Mouse (Mus musculus) neural tube, embryonic 15.5 days (tissue): Measurements from ENCODE around the gene Amhr2. TPM values are rescaled to one million over a fixed set of nuclear protein-coding genes. Genes with fewer than 3 reads are reported as not detected.

Source experiments
- ATAC-seq: fragments of 200-750 bp; cut with Nextera tagmentation; 2 replicates; pipeline ENCODE4 v1.8.0; 2017; ENCODE audit warnings: mild to moderate bottlenecking, moderate TSS enrichment, moderate library complexity; ENCODE audit not compliant: low FRiP score
- H3K27ac ChIP-seq: fragments of 300-500 bp; sonication (generic); replicated peaks from 2 replicates; pipeline ENCODE4 v1.5.1; 2015; ENCODE audit warnings: mild to moderate bottlenecking, inconsistent platforms
- H3K27me3 ChIP-seq: fragments of 300-500 bp; sonication (generic); replicated peaks from 2 replicates; pipeline ENCODE4 v1.6.1; 2015; ENCODE audit warnings: inconsistent platforms
- H3K36me3 ChIP-seq: fragments of 300-500 bp; sonication (generic); 2 replicates; pipeline ENCODE4 v1.6.1; 2015; ENCODE audit warnings: inconsistent platforms
- H3K4me1 ChIP-seq: fragments of 300-500 bp; sonication (generic); 2 replicates; pipeline ENCODE4 v1.6.1; 2015; ENCODE audit warnings: inconsistent platforms
- H3K4me2 ChIP-seq: fragments of 300-500 bp; sonication (generic); 2 replicates; pipeline ENCODE4 v1.6.1; 2015; ENCODE audit warnings: inconsistent platforms, mild to moderate bottlenecking, moderate library complexity
- H3K4me3 ChIP-seq: fragments of 300-500 bp; sonication (generic); replicated peaks from 2 replicates; pipeline ENCODE4 v1.5.1; 2015; ENCODE audit warnings: mild to moderate bottlenecking, inconsistent platforms
- H3K9ac ChIP-seq: fragments of 300-500 bp; sonication (generic); replicated peaks from 2 replicates; pipeline ENCODE4 v1.6.1; 2015; ENCODE audit warnings: mild to moderate bottlenecking, inconsistent platforms
- H3K9me3 ChIP-seq: fragments of 300-500 bp; sonication (generic); replicated peaks from 2 replicates; pipeline ENCODE4 v1.6.1; 2016; ENCODE audit warnings: inconsistent platforms
- WGBS: fragments of 180-500 bp; shearing (Covaris S2); methylation state at CpG from one replicate; pipeline ENCODE4 v1.1.7; 2015; ENCODE audit warnings: mixed read lengths; 5-methylcytosine and 5-hydroxymethylcytosine counted together
- polyA plus RNA-seq: library from polyadenylated mRNA; unstranded; fragments of >200 nt; fragmentation: Nextera tagmentation; extraction: Ambion mirVana; gene quantifications from 2 replicates; pipeline ENCODE4 v1.2.1, GENCODE M21; 2015

Amhr2 gene
- polyA plus RNA-seq, 1 experiment from 2014 or later, result 0.83 TPM

- Histone ChIP-seq H3K4me2 (no peak overlapping the region), H3K9me3 (no peaks in the 10 kb centered on the region), H3K27ac (no peak overlapping the region), H3K27me3 (no peaks in the 10 kb centered on the region), H3K4me3 (no peak overlapping the region), H3K36me3 (peaks cover 63% of the 10 kb centered on the region), H3K4me1 (no peaks in the 10 kb centered on the region), H3K9ac (no peak overlapping the region)
- no peak for ATAC-seq
- WGBS, result 90% methylated on average over 1 of the region's 1 CpGs
Measured at GRCm38 (mm10) chr15:102432046-102432445, 13.1 kb upstream of the Amhr2 start.

- H3K4me1 ChIP-seq, result no peaks in the 10 kb centered on the region
- H3K4me2 ChIP-seq, result no peak overlapping the region
- WGBS, result 99% methylated on average over 4 of the region's 4 CpGs
- no peaks in the 10 kb centered on the region for H3K9me3 ChIP-seq
- H3K4me3 ChIP-seq, result no peak overlapping the region
- H3K9ac ChIP-seq, result no peak overlapping the region
- no peaks in the 10 kb centered on the region for H3K27me3 ChIP-seq
- H3K36me3 ChIP-seq, result peaks cover 59% of the 10 kb centered on the region
- no peak for ATAC-seq
- no peak overlapping the region for H3K27ac ChIP-seq
Measured at GRCm38 (mm10) chr15:102433173-102433572, 12.0 kb upstream of the Amhr2 start.

- peak; percentile 57; the same call in 1 of the 2 replicates for ATAC-seq
- H3K4me1 ChIP-seq, result no peaks in the 10 kb centered on the region
- H3K27ac ChIP-seq, result no peak overlapping the region
- no peak overlapping the region for H3K4me2 ChIP-seq
- no peaks in the 10 kb centered on the region for H3K9me3 ChIP-seq
- H3K27me3 ChIP-seq, result no peaks in the 10 kb centered on the region
- no peak overlapping the region for H3K9ac ChIP-seq
- H3K36me3 ChIP-seq, result 0 out of 2 replicates have a peak, but pooled peaks cover 9% of the 10 kb centered on the region
- H3K4me3 ChIP-seq, result no peak overlapping the region
- 49% methylated on average over 2 of the region's 2 CpGs for WGBS
Measured at GRCm38 (mm10) chr15:102442490-102442889, 2.7 kb upstream of the Amhr2 start.

- no peaks in the 10 kb centered on the region for H3K4me1 ChIP-seq
- WGBS, result 71% methylated on average over 5 of the region's 6 CpGs
Measured at GRCm38 (mm10) chr15:102446448-102446847, 1.3 kb downstream of the Amhr2 start.

GRCm38 (mm10) chr15:102449366-102449765 is 4.2 kb downstream of the Amhr2 start:
- no peak overlapping the region for H3K4me3 ChIP-seq
- WGBS, result 70% methylated on average over 8 of the region's 8 CpGs
- no peaks in the 10 kb centered on the region for H3K4me1 ChIP-seq
- no peak overlapping the region for H3K4me2 ChIP-seq
- no peak for ATAC-seq
- no peak overlapping the region for H3K27ac ChIP-seq
- no peaks in the 10 kb centered on the region for H3K27me3 ChIP-seq
- H3K9ac ChIP-seq, result no peak overlapping the region
- no peaks in the 10 kb centered on the region for H3K9me3 ChIP-seq
- no peaks in the 10 kb centered on the region for H3K36me3 ChIP-seq

More at GRCm38 (mm10) chr15:102446448-102446847, 1.3 kb downstream of the Amhr2 start:
- no peak for ATAC-seq
- Histone ChIP-seq H3K27ac (no peak overlapping the region), H3K9ac (no peak overlapping the region), H3K36me3 (no peaks in the 10 kb centered on the region), H3K4me2 (no peak overlapping the region), H3K4me3 (no peak overlapping the region), H3K9me3 (no peaks in the 10 kb centered on the region), H3K27me3 (no peaks in the 10 kb centered on the region)

GRCm38 (mm10) chr15:102450928-102451327 is 5.8 kb downstream of the Amhr2 start:
- Histone ChIP-seq H3K27ac (no peak overlapping the region), H3K27me3 (no peaks in the 10 kb centered on the region), H3K4me3 (no peak overlapping the region), H3K9ac (no peak overlapping the region), H3K4me1 (no peaks in the 10 kb centered on the region), H3K9me3 (no peaks in the 10 kb centered on the region), H3K4me2 (no peak overlapping the region), H3K36me3 (no peaks in the 10 kb centered on the region)
- 42% methylated on average over 7 of the region's 7 CpGs for WGBS
- no peak for ATAC-seq

GRCm38 (mm10) chr15:102451666-102452430 is 6.7 kb downstream of the Amhr2 start:
- Histone ChIP-seq H3K4me3 (no peak overlapping the region), H3K36me3 (no peaks in the 10 kb centered on the region), H3K9me3 (no peaks in the 10 kb centered on the region), H3K27me3 (no peaks in the 10 kb centered on the region), H3K9ac (no peak overlapping the region), H3K27ac (no peak overlapping the region), H3K4me1 (no peaks in the 10 kb centered on the region), H3K4me2 (no peak overlapping the region)
- WGBS, result 87% methylated on average over 26 of the region's 26 CpGs
- ATAC-seq, result no peak

- no peaks in the 10 kb centered on the region for H3K36me3 ChIP-seq
- H3K4me3 ChIP-seq, result no peak overlapping the region
- 36% methylated on average over 6 of the region's 6 CpGs for WGBS
- H3K9ac ChIP-seq, result no peak overlapping the region
- no peak overlapping the region for H3K4me2 ChIP-seq
- no peak overlapping the region for H3K27ac ChIP-seq
- peaks cover 17% of the 10 kb centered on the region for H3K4me1 ChIP-seq
- no peak for ATAC-seq
- no peaks in the 10 kb centered on the region for H3K9me3 ChIP-seq
- H3K27me3 ChIP-seq, result no peaks in the 10 kb centered on the region
Measured at GRCm38 (mm10) chr15:102455993-102456392, 10.8 kb downstream of the Amhr2 start.

- peaks cover 19% of the 10 kb centered on the region for H3K4me1 ChIP-seq
- H3K36me3 ChIP-seq, result no peaks in the 10 kb centered on the region; the same call in 1 of the 2 replicates
- H3K4me3 ChIP-seq, result peak overlapping the region; percentile 45
- ATAC-seq, result no peak
- peak overlapping the region; percentile 58 for H3K4me2 ChIP-seq
- WGBS, result 82% methylated on average over 5 of the region's 5 CpGs
- H3K27me3 ChIP-seq, result no peaks in the 10 kb centered on the region
- no peaks in the 10 kb centered on the region for H3K9me3 ChIP-seq
- 0 out of 2 replicates have a peak overlapping the region, but pooled peaks have one; percentile 35 for H3K27ac ChIP-seq
- H3K9ac ChIP-seq, result peak overlapping the region; percentile 39; the same call in 1 of the 2 replicates
Measured at GRCm38 (mm10) chr15:102458050-102458736, 13.0 kb downstream of the Amhr2 start.

GRCm38 (mm10) chr15:102458904-102459317 is 13.7 kb downstream of the Amhr2 start, which contains the start of gene Prr13:
Gene Prr13, plus strand, starts transcription at chr15:102459028.
- H3K4me1 ChIP-seq, result peaks cover 19% of the 10 kb centered on the region
- no peaks in the 10 kb centered on the region for H3K9me3 ChIP-seq
- H3K27me3 ChIP-seq, result no peaks in the 10 kb centered on the region
- H3K9ac ChIP-seq, result peak within 1 kb of the TSS; percentile 39
- WGBS, result under 1% methylated on average over 19 of the region's 19 CpGs
- peak within 1 kb of the TSS; percentile 35 for H3K27ac ChIP-seq
- ATAC-seq, result peak; percentile 84
- H3K4me2 ChIP-seq, result peak within 1 kb of the TSS; percentile 58
- peak within 1 kb of the TSS; percentile 45 for H3K4me3 ChIP-seq
- H3K36me3 ChIP-seq, result no peaks in the 10 kb centered on the region; the same call in 1 of the 2 replicates

- Histone ChIP-seq H3K9me3 (no peaks in the 10 kb centered on the region), H3K36me3 (no peaks in the 10 kb centered on the region; the same call in 1 of the 2 replicates), H3K27me3 (no peaks in the 10 kb centered on the region), H3K4me2 (peak overlapping the region; percentile 58), H3K4me1 (peaks cover 19% of the 10 kb centered on the region), H3K4me3 (peak overlapping the region; percentile 45), H3K27ac (peak overlapping the region; percentile 35), H3K9ac (peak overlapping the region; percentile 39)
- no peak for ATAC-seq
- WGBS, result 32% methylated on average over 6 of the region's 6 CpGs
Measured at GRCm38 (mm10) chr15:102459381-102459780, 14.2 kb downstream of the Amhr2 start.
